Mouse (Mus musculus) midbrain, embryonic 16.5 days (tissue): ENCODE measurements around the gene Hs6st2. TPM values are rescaled to one million over a fixed set of nuclear protein-coding genes. Genes with fewer than 3 reads are reported as not detected.

Experiments
- ATAC-seq: fragments of 200-750 bp; cut with Nextera tagmentation; 2 replicates; pipeline ENCODE4 v1.8.0; 2017; ENCODE audit warnings: moderate TSS enrichment
- H3K27ac ChIP-seq: fragments of 300-500 bp; sonication (generic); 2 replicates; pipeline ENCODE4 v1.5.1; 2014; ENCODE audit warnings: mild to moderate bottlenecking, low read length, mixed read lengths
- H3K27me3 ChIP-seq: fragments of 300-500 bp; sonication (generic); 2 replicates; pipeline ENCODE4 v1.6.1; 2014; ENCODE audit warnings: low read depth, low read length, mixed read lengths; ENCODE audit not compliant: control insufficient read depth, insufficient read depth
- H3K36me3 ChIP-seq: fragments of 300-500 bp; sonication (generic); 2 replicates; pipeline ENCODE4 v1.6.1; 2014; ENCODE audit warnings: mild to moderate bottlenecking, low read length, moderate library complexity, mixed read lengths; ENCODE audit not compliant: control insufficient read depth, insufficient read depth
- H3K4me1 ChIP-seq: fragments of 300-500 bp; sonication (generic); 2 replicates; pipeline ENCODE4 v1.6.1; 2014; ENCODE audit warnings: mild to moderate bottlenecking, low read length, mixed read lengths; ENCODE audit not compliant: control insufficient read depth, insufficient read depth
- H3K4me2 ChIP-seq: fragments of 300-500 bp; sonication (generic); 2 replicates; pipeline ENCODE4 v1.6.1; 2014; ENCODE audit warnings: mild to moderate bottlenecking, low read length, mixed read lengths
- H3K4me3 ChIP-seq: fragments of 300-500 bp; sonication (generic); 2 replicates; pipeline ENCODE4 v1.5.1; 2014; ENCODE audit warnings: low read depth, mild to moderate bottlenecking, low read length, moderate library complexity, mixed read lengths
- H3K9ac ChIP-seq: fragments of 300-500 bp; sonication (generic); 2 replicates; pipeline ENCODE4 v1.6.1; 2014; ENCODE audit warnings: low read depth, low read length, mixed read lengths
- H3K9me3 ChIP-seq: fragments of 300-500 bp; sonication (generic); replicated peaks from 2 replicates; pipeline ENCODE4 v1.6.1; 2014; ENCODE audit warnings: mild to moderate bottlenecking, low read length, mixed read lengths; ENCODE audit not compliant: control insufficient read depth, poor library complexity, severe bottlenecking
- WGBS: fragments of 180-500 bp; shearing (Covaris S2); extraction: QIAGEN DNeasy Blood & Tissue Kit; methylation state at CpG from one replicate; pipeline ENCODE4 v1.1.7; 2014; 5-methylcytosine and 5-hydroxymethylcytosine counted together
- polyA plus RNA-seq: library from polyadenylated mRNA; unstranded; fragments of >200 nt; fragmentation: Nextera tagmentation; extraction: Ambion mirVana; gene quantifications from 2 replicates; pipeline ENCODE4 v1.2.1, GENCODE M21; 2015

Hs6st2 gene
- polyA plus RNA-seq, 1 experiment from 2014 or later, result 31.1 TPM

GRCm38 (mm10) chrX:51680428-51681169, 1.1 kb downstream of the Hs6st2 start:
- Histone ChIP-seq H3K9me3 (no peaks in the 10 kb centered on the region), H3K36me3 (no peaks in the 10 kb centered on the region), H3K9ac (peak overlapping the region; percentile 65), H3K4me1 (no peaks in the 10 kb centered on the region), H3K27ac (peak overlapping the region; percentile 63), H3K4me3 (peak overlapping the region; percentile 53), H3K4me2 (peak overlapping the region; percentile 81), H3K27me3 (no peaks in the 10 kb centered on the region; the same call in none of the 2 replicates)
- peak; percentile 84 for ATAC-seq
- 15% methylated on average over 40 of the region's 70 CpGs for WGBS

DNA sequence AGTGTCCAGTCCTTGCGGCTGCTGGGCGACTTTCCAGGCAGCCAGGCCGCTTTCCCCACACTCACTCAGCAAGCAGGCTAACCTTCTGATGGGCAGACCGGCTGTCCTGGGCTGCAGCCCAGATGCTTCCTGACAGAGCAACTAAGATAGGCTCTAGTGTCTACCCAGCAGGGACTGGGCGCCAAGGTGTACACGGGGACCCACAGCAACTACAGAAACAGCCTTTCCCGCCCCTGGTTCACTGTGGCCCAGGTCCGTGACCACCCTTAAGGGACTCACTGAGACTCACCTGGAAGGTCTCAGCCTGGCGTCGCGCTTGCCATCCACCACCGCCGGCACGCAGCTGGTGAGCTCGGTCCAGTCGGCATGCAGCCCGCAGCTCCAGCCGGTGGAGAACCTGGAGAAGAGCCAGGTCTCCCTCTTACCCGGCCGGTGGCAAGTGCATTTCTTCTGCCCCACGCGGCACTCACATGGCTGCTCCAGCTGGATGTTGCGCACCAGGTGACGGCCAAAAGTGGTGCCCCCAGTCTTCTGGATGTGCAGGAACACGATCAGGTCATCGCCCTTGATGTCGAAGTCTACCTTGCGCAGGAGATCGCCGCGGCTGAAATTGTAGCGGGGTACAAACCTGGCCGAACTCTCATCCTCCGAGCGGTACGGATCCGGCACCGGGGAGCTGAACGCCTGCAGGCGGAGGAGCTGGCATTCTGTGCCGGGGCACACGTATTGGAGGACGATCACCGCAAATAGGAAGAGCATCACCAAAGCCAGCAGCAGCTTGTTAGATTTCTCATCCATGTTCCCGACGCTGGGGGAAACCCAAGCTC, 1.8 kb downstream of the Hs6st2 start:
- ATAC-seq, result peak; percentile 63
- no peaks in the 10 kb centered on the region for H3K36me3 ChIP-seq
- peak overlapping the region; percentile 53 for H3K4me3 ChIP-seq
- H3K4me2 ChIP-seq, result peak overlapping the region; percentile 81
- no peaks in the 10 kb centered on the region; the same call in none of the 2 replicates for H3K27me3 ChIP-seq
- 21% methylated on average over 45 of the region's 46 CpGs for WGBS
- H3K4me1 ChIP-seq, result no peaks in the 10 kb centered on the region
- peak overlapping the region; percentile 65 for H3K9ac ChIP-seq
- no peaks in the 10 kb centered on the region for H3K9me3 ChIP-seq
- H3K27ac ChIP-seq, result peak overlapping the region; percentile 63; the same call in 1 of the 2 replicates

GRCm38 (mm10) chrX:51658236-51658635, 23.4 kb downstream of the Hs6st2 start:
- no peaks in the 10 kb centered on the region for H3K9me3 ChIP-seq
- WGBS, result 41% methylated on average over 2 of the region's 2 CpGs
- H3K4me1 ChIP-seq, result no peaks in the 10 kb centered on the region

DNA sequence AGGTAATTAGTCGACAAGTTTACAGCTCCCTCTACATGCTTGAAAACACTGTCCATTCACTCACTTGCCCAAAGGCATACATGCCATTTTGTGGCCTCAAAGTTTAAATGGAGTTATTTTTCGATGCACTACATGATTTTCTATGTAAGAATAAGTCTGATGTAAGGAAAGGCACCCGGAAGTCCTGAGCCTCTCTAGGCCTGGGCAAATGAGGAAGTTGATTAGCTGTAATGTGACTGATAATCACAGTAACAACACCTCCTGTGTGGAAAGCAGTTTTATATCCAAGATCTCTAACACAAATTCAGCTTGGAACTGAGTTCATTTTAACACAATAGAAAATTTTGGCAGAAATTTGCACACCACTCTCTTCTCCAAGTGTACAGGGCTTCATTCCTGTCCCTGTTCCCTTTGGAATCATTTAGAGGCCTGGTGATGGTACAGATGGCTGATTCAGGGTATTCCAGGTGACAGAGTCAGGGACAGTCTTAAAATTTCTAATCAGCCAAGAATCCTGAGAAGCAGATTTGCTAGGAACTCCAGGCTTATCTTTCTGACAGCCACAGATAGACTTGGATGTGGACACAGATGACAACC, 38.9 kb downstream of the Hs6st2 start:
- no peak overlapping the region for H3K4me2 ChIP-seq
- ATAC-seq, result no peak
- no peak overlapping the region for H3K9ac ChIP-seq
- no peaks in the 10 kb centered on the region for H3K4me1 ChIP-seq
- no peaks in the 10 kb centered on the region for H3K9me3 ChIP-seq
- H3K36me3 ChIP-seq, result no peaks in the 10 kb centered on the region
- no peaks in the 10 kb centered on the region for H3K27me3 ChIP-seq
- no peak overlapping the region for H3K4me3 ChIP-seq
- no peak overlapping the region for H3K27ac ChIP-seq
- 88% methylated on average over 3 of the region's 3 CpGs for WGBS

More at GRCm38 (mm10) chrX:51658236-51658635, 23.4 kb downstream of the Hs6st2 start:
- ATAC-seq, result no peak
- Histone ChIP-seq H3K4me2 (no peak overlapping the region), H3K36me3 (no peaks in the 10 kb centered on the region), H3K27me3 (no peaks in the 10 kb centered on the region; the same call in 1 of the 2 replicates), H3K27ac (no peak overlapping the region), H3K9ac (no peak overlapping the region), H3K4me3 (no peak overlapping the region)

DNA sequence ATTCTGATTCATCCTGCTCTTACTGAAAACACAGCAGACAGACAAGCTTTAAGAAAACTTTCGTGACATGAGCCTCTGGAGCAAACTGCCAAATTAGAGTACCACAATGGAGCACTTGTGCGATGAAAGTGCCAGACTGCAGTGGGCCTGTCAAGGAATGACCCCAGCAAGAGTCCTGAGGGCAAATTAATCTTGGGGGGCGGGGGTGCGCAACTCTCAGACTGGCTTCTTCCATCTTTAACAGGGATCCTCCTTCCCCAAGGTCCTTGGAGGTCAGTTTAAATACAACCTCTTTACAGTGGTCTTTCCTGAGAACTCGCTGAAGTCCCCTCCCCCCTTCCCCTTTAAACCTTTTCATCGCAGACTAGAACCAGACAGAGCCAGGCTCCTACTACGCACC, 45.9 kb downstream of the Hs6st2 start:
- Histone ChIP-seq H3K4me2 (no peak overlapping the region), H3K27me3 (no peaks in the 10 kb centered on the region), H3K36me3 (no peaks in the 10 kb centered on the region), H3K9me3 (no peaks in the 10 kb centered on the region), H3K4me1 (no peaks in the 10 kb centered on the region), H3K4me3 (no peak overlapping the region), H3K27ac (no peak overlapping the region), H3K9ac (no peak overlapping the region)
- no peak for ATAC-seq
- 69% methylated on average over 7 of the region's 7 CpGs for WGBS

DNA sequence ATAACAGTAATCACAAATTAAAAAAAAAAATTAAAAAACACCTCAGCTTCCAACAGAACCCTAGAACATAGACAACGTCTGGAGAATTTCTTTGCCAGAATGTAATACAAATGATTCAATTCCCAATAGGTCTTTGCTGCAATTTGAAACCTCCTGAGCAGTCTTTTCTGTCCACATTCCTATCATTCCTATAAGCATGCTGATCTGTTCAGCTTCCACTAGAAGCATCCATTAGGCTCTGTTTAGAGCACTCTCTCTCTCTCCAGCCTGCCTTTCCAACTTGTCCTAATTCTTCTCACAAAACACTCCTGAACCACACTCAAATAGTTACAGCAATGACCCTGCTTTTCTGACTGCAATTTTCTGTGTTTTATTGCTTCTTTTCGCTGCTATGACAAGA, 50.3 kb downstream of the Hs6st2 start:
- H3K27me3 ChIP-seq, result no peaks in the 10 kb centered on the region
- H3K4me2 ChIP-seq, result no peak overlapping the region
- H3K36me3 ChIP-seq, result no peaks in the 10 kb centered on the region
- no peak for ATAC-seq
- no peaks in the 10 kb centered on the region for H3K4me1 ChIP-seq
- H3K9ac ChIP-seq, result no peak overlapping the region
- H3K4me3 ChIP-seq, result no peak overlapping the region
- H3K27ac ChIP-seq, result no peak overlapping the region
- 70% methylated on average over 2 of the region's 2 CpGs for WGBS
- H3K9me3 ChIP-seq, result no peaks in the 10 kb centered on the region

DNA sequence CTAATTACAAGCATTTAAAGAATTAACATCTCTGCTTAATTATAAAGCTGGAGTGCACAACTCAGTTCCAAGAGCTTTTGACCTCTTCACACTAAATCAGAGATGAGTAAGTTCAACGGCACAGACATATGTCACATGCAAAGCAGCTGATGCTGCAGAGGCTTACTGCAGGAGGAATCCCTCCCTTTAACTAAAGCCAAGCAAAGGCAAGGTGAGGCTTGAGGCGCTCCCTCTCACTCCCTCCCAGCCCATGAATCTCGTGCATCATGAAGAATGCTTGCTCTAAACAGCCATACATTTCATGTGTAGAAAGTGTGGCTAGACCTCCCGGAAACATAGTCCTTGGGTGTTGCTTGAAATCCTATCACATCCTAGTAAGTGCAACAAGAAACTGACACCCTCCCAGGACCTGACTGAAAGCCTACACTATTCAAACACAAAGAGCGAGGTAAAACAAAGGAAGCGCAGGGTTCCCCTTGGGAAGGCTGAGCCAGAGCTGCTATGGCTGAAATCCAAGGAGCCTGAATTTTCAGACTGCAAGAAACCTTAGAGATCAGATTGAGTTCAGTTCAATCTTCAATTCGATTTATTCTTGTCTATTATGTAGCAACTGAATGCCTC, 67.2 kb downstream of the Hs6st2 start:
- Histone ChIP-seq H3K9ac (no peak overlapping the region), H3K27me3 (no peaks in the 10 kb centered on the region), H3K36me3 (no peaks in the 10 kb centered on the region), H3K4me2 (peak overlapping the region; percentile 16; the same call in 1 of the 2 replicates), H3K27ac (no peak overlapping the region), H3K4me1 (no peaks in the 10 kb centered on the region), H3K9me3 (no peaks in the 10 kb centered on the region), H3K4me3 (no peak overlapping the region)
- 20% methylated on average over 7 of the region's 7 CpGs for WGBS
- ATAC-seq, result 0 out of 2 replicates have a peak, but pooled peaks have one; percentile 17

DNA sequence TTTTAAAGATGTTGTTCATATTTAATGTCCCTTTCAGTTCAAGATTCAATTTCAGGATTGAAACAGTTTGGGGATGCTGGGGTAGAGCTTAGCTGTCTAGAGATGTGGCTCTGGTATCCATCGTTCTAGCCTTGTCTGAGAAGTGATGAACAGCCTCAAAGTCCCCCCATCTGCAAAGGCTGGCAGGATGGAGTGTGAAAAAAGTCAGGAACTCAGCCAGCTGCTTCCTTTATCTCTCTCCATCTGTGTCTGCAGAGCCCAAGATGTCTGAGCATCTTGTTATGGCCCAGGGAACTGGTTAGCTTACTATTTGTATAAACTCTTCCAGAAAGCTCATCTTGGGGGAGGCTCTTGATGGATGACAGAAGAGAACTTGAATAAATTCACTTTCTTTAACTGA, 70.9 kb downstream of the Hs6st2 start:
- H3K9ac ChIP-seq, result no peak overlapping the region
- no peak overlapping the region for H3K4me3 ChIP-seq
- no peaks in the 10 kb centered on the region for H3K4me1 ChIP-seq
- H3K4me2 ChIP-seq, result no peak overlapping the region
- no peaks in the 10 kb centered on the region for H3K27me3 ChIP-seq
- no peak for ATAC-seq
- no peaks in the 10 kb centered on the region for H3K36me3 ChIP-seq
- H3K27ac ChIP-seq, result no peak overlapping the region
- 89% methylated on average over 1 of the region's 1 CpGs for WGBS
- no peaks in the 10 kb centered on the region for H3K9me3 ChIP-seq
